Mouse (Mus musculus): ENCODE data around the gene Col11a2. TPM values are rescaled to one million over a fixed set of nuclear protein-coding genes. Genes with fewer than 3 reads are reported as not detected.
A peak's percentile ranks its signal among the peaks of the same experiment; 100 is the strongest.

Col11a2 gene
- polyA plus RNA-seq, 1 experiment from 2014 or later: 0.91 TPM

- no peak for DNase-seq (ENCODE audit: low spot score)
- no peak for ATAC-seq (ENCODE audit: low FRiP score)
Observed at GRCm38 (mm10) chr17:34068864-34069263, 29.6 kb downstream of the Col11a2 start.

GRCm38 (mm10) chr17:34072091-34072490, 32.9 kb downstream of the Col11a2 start:
- no peak overlapping the region for H3K9ac ChIP-seq (ENCODE audit: low read depth, low read length)
- H3K36me3 ChIP-seq (ENCODE audit: control insufficient read depth, insufficient read depth, low read length): no peaks in the 10 kb centered on the region
- no peaks in the 10 kb centered on the region for H3K9me3 ChIP-seq (ENCODE audit: control insufficient read depth, low read length)
- no peak overlapping the region for H3K4me2 ChIP-seq (replicated peaks; ENCODE audit: low read depth, low read length)
- H3K4me3 ChIP-seq (ENCODE audit: low read depth, low read length): no peak overlapping the region
- 82% methylated on average over 5 of the region's 5 CpGs for WGBS
- DNase-seq (ENCODE audit: low spot score): no peak
- no peak overlapping the region for H3K27ac ChIP-seq (ENCODE audit: low read depth, low read length)
- H3K4me1 ChIP-seq (replicated peaks; ENCODE audit: control insufficient read depth, insufficient read depth, low read length): no peaks in the 10 kb centered on the region
- no peak for ATAC-seq (ENCODE audit: low FRiP score)
- H3K27me3 ChIP-seq (ENCODE audit: control insufficient read depth, insufficient read depth, low read length): peaks cover 6% of the 10 kb centered on the region; the same call in 1 of the 2 replicates

More at GRCm38 (mm10) chr17:34068864-34069263, 29.6 kb downstream of the Col11a2 start:
- Histone ChIP-seq H3K27ac (ENCODE audit: low read depth, low read length) (no peak overlapping the region), H3K4me2 (replicated peaks; ENCODE audit: low read depth, low read length) (no peak overlapping the region), H3K9ac (ENCODE audit: low read depth, low read length) (no peak overlapping the region), H3K4me3 (ENCODE audit: low read depth, low read length) (no peak overlapping the region), H3K4me1 (replicated peaks; ENCODE audit: control insufficient read depth, insufficient read depth, low read length) (no peaks in the 10 kb centered on the region), H3K9me3 (ENCODE audit: control insufficient read depth, low read length) (no peaks in the 10 kb centered on the region), H3K27me3 (ENCODE audit: control insufficient read depth, insufficient read depth, low read length) (no peaks in the 10 kb centered on the region), H3K36me3 (ENCODE audit: control insufficient read depth, insufficient read depth, low read length) (no peaks in the 10 kb centered on the region)
- WGBS: 62% methylated on average over 3 of the region's 3 CpGs

- Histone ChIP-seq H3K4me3 (ENCODE audit: low read depth, low read length) (no peak overlapping the region), H3K9me3 (ENCODE audit: control insufficient read depth, low read length) (no peaks in the 10 kb centered on the region), H3K4me1 (replicated peaks; ENCODE audit: control insufficient read depth, insufficient read depth, low read length) (no peaks in the 10 kb centered on the region), H3K27me3 (ENCODE audit: control insufficient read depth, insufficient read depth, low read length) (peaks cover 7% of the 10 kb centered on the region; the same call in 1 of the 2 replicates), H3K36me3 (ENCODE audit: control insufficient read depth, insufficient read depth, low read length) (no peaks in the 10 kb centered on the region), H3K4me2 (replicated peaks; ENCODE audit: low read depth, low read length) (no peak overlapping the region), H3K9ac (ENCODE audit: low read depth, low read length) (no peak overlapping the region), H3K27ac (ENCODE audit: low read depth, low read length) (no peak overlapping the region)
- ATAC-seq (ENCODE audit: low FRiP score): no peak
- peak; percentile 83 for DNase-seq (ENCODE audit: low spot score)
- 44% methylated on average over 7 of the region's 7 CpGs for WGBS
Observed at GRCm38 (mm10) chr17:34075271-34075670, 36.0 kb downstream of the Col11a2 start.

- WGBS: 2% methylated on average over 9 of the region's 9 CpGs
- peak; percentile 91 for DNase-seq (ENCODE audit: low spot score)
- H3K27me3 ChIP-seq (ENCODE audit: control insufficient read depth, insufficient read depth, low read length): peaks cover 7% of the 10 kb centered on the region; the same call in 1 of the 2 replicates
- H3K9me3 ChIP-seq (ENCODE audit: control insufficient read depth, low read length): no peaks in the 10 kb centered on the region
- H3K9ac ChIP-seq (ENCODE audit: low read depth, low read length): no peak overlapping the region
- no peak overlapping the region for H3K4me2 ChIP-seq (replicated peaks; ENCODE audit: low read depth, low read length)
- no peak overlapping the region for H3K4me3 ChIP-seq (ENCODE audit: low read depth, low read length)
- no peaks in the 10 kb centered on the region for H3K36me3 ChIP-seq (ENCODE audit: control insufficient read depth, insufficient read depth, low read length)
- no peaks in the 10 kb centered on the region for H3K4me1 ChIP-seq (replicated peaks; ENCODE audit: control insufficient read depth, insufficient read depth, low read length)
- H3K27ac ChIP-seq (ENCODE audit: low read depth, low read length): no peak overlapping the region
- ATAC-seq (ENCODE audit: low FRiP score): no peak
Observed at GRCm38 (mm10) chr17:34077549-34077948, 38.3 kb downstream of the Col11a2 start.

- Histone ChIP-seq H3K36me3 (ENCODE audit: control insufficient read depth, insufficient read depth, low read length) (no peaks in the 10 kb centered on the region), H3K27me3 (ENCODE audit: control insufficient read depth, insufficient read depth, low read length) (peaks cover 7% of the 10 kb centered on the region; the same call in 1 of the 2 replicates), H3K27ac (ENCODE audit: low read depth, low read length) (no peak overlapping the region), H3K9me3 (ENCODE audit: control insufficient read depth, low read length) (no peaks in the 10 kb centered on the region), H3K4me2 (replicated peaks; ENCODE audit: low read depth, low read length) (no peak overlapping the region), H3K4me3 (ENCODE audit: low read depth, low read length) (no peak overlapping the region), H3K4me1 (replicated peaks; ENCODE audit: control insufficient read depth, insufficient read depth, low read length) (no peaks in the 10 kb centered on the region), H3K9ac (ENCODE audit: low read depth, low read length) (no peak overlapping the region)
- no peak for ATAC-seq (ENCODE audit: low FRiP score)
- no peak for DNase-seq (ENCODE audit: low spot score)
- WGBS: 61% methylated on average over 4 of the region's 4 CpGs
Observed at GRCm38 (mm10) chr17:34078148-34078547, 38.9 kb downstream of the Col11a2 start.

GRCm38 (mm10) chr17:34079002-34079401, 39.8 kb downstream of the Col11a2 start:
- 90% methylated on average over 11 of the region's 11 CpGs for WGBS
- peaks cover 7% of the 10 kb centered on the region; the same call in 1 of the 2 replicates for H3K27me3 ChIP-seq (ENCODE audit: control insufficient read depth, insufficient read depth, low read length)
- no peak for DNase-seq (ENCODE audit: low spot score)

GRCm38 (mm10) chr17:34079621-34080020, 40.4 kb downstream of the Col11a2 start:
- Histone ChIP-seq H3K4me1 (replicated peaks; ENCODE audit: control insufficient read depth, insufficient read depth, low read length) (no peaks in the 10 kb centered on the region), H3K4me3 (ENCODE audit: low read depth, low read length) (no peak overlapping the region), H3K9me3 (ENCODE audit: control insufficient read depth, low read length) (no peaks in the 10 kb centered on the region), H3K27ac (ENCODE audit: low read depth, low read length) (no peak overlapping the region), H3K4me2 (replicated peaks; ENCODE audit: low read depth, low read length) (no peak overlapping the region), H3K27me3 (ENCODE audit: control insufficient read depth, insufficient read depth, low read length) (peaks cover 7% of the 10 kb centered on the region; the same call in 1 of the 2 replicates), H3K36me3 (ENCODE audit: control insufficient read depth, insufficient read depth, low read length) (no peaks in the 10 kb centered on the region), H3K9ac (ENCODE audit: low read depth, low read length) (no peak overlapping the region)
- DNase-seq (ENCODE audit: low spot score) (peak; percentile 46), ATAC-seq (ENCODE audit: low FRiP score) (peak; percentile 71)
- 14% methylated on average over 5 of the region's 5 CpGs for WGBS

More at GRCm38 (mm10) chr17:34079002-34079401, 39.8 kb downstream of the Col11a2 start:
- ATAC-seq (ENCODE audit: low FRiP score): no peak
- Histone ChIP-seq H3K4me2 (replicated peaks; ENCODE audit: low read depth, low read length) (no peak overlapping the region), H3K9me3 (ENCODE audit: control insufficient read depth, low read length) (no peaks in the 10 kb centered on the region), H3K36me3 (ENCODE audit: control insufficient read depth, insufficient read depth, low read length) (no peaks in the 10 kb centered on the region), H3K27ac (ENCODE audit: low read depth, low read length) (no peak overlapping the region), H3K4me1 (replicated peaks; ENCODE audit: control insufficient read depth, insufficient read depth, low read length) (no peaks in the 10 kb centered on the region), H3K4me3 (ENCODE audit: low read depth, low read length) (no peak overlapping the region), H3K9ac (ENCODE audit: low read depth, low read length) (no peak overlapping the region)

GRCm38 (mm10) chr17:34083104-34083503, 43.9 kb downstream of the Col11a2 start:
- Histone ChIP-seq H3K4me3 (ENCODE audit: low read depth, low read length) (no peak overlapping the region), H3K27ac (ENCODE audit: low read depth, low read length) (no peak overlapping the region), H3K9me3 (ENCODE audit: control insufficient read depth, low read length) (no peaks in the 10 kb centered on the region), H3K4me1 (replicated peaks; ENCODE audit: control insufficient read depth, insufficient read depth, low read length) (no peaks in the 10 kb centered on the region), H3K4me2 (replicated peaks; ENCODE audit: low read depth, low read length) (no peak overlapping the region), H3K27me3 (ENCODE audit: control insufficient read depth, insufficient read depth, low read length) (no peaks in the 10 kb centered on the region), H3K9ac (ENCODE audit: low read depth, low read length) (no peak overlapping the region), H3K36me3 (ENCODE audit: control insufficient read depth, insufficient read depth, low read length) (no peaks in the 10 kb centered on the region)
- DNase-seq (ENCODE audit: low spot score) (peak; percentile 46), ATAC-seq (ENCODE audit: low FRiP score) (no peak)
- WGBS: 6% methylated on average over 8 of the region's 8 CpGs

- Histone ChIP-seq H3K9me3 (ENCODE audit: control insufficient read depth, low read length) (no peaks in the 10 kb centered on the region), H3K9ac (ENCODE audit: low read depth, low read length) (no peak overlapping the region), H3K27me3 (ENCODE audit: control insufficient read depth, insufficient read depth, low read length) (no peaks in the 10 kb centered on the region), H3K27ac (ENCODE audit: low read depth, low read length) (no peak overlapping the region), H3K4me3 (ENCODE audit: low read depth, low read length) (no peak overlapping the region), H3K36me3 (ENCODE audit: control insufficient read depth, insufficient read depth, low read length) (no peaks in the 10 kb centered on the region), H3K4me2 (replicated peaks; ENCODE audit: low read depth, low read length) (no peak overlapping the region), H3K4me1 (replicated peaks; ENCODE audit: control insufficient read depth, insufficient read depth, low read length) (no peaks in the 10 kb centered on the region)
- ATAC-seq (ENCODE audit: low FRiP score): no peak
- no peak for DNase-seq (ENCODE audit: low spot score)
- 35% methylated on average over 2 of the region's 2 CpGs for WGBS
Observed at GRCm38 (mm10) chr17:34087386-34087785, 48.1 kb downstream of the Col11a2 start.

Data from hindbrain, embryonic 11.5 days (tissue).